Mouse (Mus musculus) c-Kit-negative CD71-positive TER-119-positive erythroid progenitor cells, embryonic 14.5 days (primary cell): ENCODE measurements around the gene Foxd3.

Experiments used
- DNase-seq: peaks from one replicate; pipeline ENCODE4 v3.0.0-alpha.2; 2013; ENCODE audit warnings: low read depth, low spot score

Foxd3 gene

DNA sequence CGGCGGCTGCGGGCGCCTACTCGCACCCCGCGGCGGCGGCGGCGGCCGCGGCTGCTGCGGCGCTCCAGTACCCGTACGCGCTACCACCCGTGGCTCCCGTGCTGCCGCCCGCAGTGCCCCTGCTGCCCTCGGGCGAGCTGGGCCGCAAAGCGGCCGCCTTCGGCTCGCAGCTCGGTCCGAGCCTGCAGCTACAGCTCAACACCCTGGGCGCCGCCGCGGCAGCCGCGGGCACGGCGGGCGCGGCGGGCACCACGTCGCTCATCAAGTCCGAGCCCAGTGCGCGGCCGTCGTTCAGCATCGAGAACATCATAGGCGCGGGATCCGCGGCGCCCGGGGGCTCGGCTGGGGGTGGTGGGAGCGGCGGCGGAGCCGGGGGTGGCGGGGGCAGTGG lies 1.3 kb downstream of the Foxd3 start:
- no peak for DNase-seq

DNA sequence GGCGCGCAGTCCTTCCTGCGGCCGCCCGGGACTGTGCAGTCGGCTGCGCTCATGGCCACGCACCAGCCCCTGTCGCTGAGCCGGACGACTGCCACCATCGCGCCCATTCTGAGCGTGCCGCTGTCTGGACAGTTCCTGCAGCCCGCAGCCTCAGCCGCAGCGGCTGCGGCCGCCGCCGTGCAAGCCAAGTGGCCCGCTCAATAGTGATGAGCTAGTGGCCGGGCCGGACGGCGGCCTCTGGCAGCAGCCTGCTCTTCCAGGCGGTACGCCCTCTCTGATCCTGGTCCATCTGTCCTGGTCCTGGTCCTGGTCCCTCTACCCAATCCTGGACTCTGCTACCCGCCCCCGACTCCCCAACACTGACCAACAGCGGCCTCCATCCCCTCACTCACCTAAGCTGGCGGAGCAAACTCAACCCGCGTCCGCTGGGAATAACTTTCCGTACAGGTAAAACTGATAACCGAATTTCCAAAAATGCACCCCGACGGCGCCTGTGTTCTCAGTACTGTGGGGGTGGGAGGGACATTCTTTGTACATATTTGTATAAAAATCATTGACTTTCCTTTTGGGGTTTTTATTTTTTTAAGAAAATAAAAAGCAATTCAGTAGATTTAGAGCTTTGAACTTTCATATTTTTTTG lies 1.9 kb downstream of the Foxd3 start:
- no peak for DNase-seq

DNA sequence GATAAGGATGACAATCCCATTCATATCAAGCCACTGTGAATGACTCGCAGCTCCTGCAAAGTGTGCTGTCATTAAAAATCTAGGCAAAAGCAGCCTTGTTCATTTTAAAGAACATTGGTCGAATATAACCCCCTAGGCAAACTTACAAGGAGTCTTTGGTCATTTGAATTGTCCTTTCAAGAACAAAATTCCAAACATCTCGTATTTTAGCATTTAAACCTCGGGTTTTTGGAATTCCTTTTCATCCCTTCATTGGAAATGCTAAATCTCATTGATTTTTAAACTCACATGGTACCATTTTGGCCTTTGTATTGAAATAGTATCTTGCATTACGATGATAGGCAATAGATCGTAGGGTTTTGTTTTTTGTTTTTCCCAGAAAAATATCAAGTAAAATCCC lies 2.8 kb downstream of the Foxd3 start:
- DNase-seq: no peak

DNA sequence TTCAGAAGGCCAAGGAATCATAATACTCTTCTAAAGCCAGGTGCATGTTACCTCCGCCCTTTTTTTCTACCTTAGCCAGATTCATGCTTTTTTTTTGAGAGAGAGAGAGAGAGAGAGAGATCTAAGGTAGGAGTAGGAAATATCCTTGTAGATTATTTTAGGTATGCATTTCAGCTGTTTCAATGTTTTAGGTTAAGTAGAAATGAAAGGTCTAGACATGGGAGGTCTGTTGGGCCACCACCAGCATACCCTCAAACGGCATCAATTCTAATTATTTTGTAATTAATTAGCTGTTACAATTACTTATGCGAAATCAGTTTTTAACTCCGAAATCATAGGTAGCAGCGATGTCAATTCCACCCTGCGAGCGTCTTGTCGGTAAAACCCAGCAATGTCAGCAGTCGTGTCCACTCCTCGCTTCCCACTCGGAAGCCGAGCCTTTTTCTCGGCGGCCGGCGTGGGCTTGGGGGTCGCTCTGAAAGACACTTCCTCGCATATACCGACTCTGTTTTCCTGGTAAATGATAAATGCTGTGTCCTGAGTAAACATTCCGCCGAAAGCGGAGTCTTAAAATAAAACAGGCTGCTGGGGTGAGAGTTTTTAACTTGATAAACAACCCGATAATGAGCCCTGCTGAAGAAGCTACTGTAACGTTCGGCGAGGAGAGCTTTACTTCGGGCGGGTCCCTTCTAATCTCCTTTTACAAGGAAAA lies 3.4 kb downstream of the Foxd3 start:
- DNase-seq: no peak

DNA sequence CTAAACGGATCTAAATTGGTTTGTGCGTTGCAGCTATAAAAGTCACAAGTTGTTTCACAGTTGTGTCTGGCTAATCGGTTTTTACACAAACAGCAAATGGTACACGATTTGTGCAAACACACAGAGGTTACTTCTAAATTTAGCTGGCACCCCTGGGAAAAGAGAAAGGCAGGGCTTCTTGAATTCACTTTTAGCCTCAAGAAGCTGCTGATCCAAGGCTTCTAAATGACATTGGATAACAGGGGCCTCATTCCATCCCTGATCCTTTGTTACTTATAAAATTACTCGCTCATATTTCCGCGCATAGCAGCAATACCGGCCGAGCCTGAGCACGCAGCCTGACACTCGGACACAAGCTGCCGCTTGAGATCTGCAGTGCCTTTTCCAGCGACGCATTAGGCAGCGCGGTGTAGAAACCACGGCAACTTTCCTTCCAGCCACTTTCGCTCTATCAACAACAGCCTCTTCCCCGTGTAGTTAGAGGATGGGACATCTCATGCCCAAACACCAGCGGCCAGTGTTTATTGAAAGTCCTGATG lies 4.0 kb downstream of the Foxd3 start:
- no peak for DNase-seq

DNA sequence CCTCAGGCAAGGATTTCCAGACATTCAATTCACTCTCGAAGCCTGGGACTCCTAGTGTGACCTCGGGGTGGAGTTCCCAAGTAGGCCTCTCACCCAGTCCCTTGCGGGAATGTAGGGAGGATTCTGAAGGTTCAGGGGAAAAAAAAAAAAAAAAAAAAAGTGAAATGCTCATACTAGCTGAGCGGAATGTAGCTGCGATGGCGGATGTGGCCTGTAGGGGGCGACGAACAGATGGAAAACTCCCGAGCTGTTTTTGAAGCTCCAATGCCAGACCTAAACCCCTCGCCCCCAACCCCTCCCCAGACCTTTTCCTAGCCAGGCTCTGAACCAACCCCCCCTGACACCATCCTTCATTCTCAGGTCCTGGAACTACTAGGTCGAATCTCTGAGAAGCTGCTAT lies 4.9 kb downstream of the Foxd3 start:
- no peak for DNase-seq

DNA sequence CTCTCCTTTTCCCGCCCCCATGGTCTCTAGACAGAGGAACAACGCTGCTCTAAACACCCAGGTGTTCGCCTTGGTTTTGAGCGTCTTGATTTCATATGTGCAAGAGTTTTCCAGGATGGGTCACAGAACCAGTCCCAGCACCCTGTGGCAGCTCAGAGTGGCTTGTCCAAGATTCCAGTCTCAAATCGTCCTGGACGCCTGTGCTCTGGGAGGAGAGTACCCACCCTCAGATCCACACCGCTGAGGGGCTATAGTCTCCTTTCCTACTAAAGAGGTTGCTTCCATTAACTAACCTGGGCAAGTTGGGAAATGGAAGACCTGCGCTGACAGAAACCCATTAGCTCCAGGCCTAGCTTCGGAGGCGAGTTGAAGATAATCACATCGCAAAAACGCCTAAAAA lies 5.9 kb downstream of the Foxd3 start:
- no peak for DNase-seq

DNA sequence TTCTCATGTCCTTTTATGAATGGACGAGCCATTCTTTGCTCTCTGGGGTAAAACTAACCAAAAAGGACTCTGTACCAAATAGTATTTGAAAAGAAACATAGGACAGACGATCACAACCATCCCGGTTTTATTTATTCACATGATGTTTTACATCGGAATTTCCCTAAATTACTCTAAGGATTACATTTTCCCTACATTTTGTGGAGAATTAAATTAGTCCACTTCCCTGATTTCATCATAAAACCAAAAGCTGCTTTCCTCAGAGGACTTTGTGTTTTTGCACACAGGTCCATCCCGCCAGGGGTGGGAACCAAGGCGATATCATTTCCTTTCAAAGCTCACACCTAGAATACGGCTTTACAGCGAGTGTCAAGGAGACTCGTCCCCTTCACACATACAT lies 6.3 kb downstream of the Foxd3 start:
- no peak for DNase-seq

DNA sequence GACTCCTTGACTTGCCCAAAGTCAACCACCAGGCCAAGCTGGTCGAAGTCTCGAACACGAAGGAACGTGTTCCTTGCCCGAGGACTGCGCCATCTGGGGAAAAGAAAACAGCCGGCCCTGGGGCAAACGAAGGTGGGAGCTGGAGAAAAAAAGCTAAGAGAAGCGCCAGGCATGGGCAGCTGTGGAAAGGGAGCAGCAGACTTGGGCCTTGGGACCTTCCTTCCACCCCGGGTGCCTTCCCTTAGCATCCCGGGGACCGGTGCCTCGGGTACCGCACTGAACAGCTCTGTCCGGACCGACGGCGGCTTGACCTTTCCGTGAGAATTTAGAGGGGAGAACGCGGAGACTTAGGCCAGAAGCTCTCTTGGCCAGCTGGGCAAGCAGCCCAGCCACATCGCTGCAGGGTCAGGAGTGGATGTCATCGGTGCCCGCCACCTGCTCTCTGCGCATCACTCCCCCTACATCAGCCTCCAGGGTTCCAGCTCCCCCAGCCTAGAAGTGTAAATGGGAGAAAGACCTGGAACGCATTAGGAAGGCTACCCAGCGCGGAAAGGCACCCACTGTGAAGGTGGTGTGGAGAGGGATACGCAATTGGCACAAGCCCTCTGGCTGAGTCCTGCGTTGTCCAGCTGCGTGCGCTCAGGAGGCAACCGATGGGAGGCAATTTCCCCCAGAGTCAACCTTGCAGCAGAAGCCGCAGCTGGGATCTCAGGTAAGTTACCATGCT lies 6.9 kb downstream of the Foxd3 start:
- no peak for DNase-seq

DNA sequence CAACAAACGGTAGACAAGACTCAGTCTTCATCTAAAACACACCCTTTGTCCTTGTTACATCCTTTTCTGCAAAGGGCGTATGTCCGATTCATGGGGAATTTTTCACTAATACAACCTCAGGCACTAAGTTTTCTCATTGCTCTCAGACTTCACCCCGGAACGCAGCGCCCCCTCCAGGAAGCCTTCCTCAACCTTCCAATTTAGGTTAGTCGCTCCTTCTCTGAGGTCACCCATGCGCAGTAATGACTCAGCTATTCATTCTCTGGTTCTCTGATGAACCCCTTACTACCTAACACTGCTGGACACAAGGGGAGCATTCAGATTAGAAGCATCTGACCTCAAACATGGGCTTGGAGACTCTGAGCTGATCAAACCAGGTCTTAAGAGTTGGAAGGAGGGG lies 7.6 kb downstream of the Foxd3 start:
- DNase-seq: no peak

DNA sequence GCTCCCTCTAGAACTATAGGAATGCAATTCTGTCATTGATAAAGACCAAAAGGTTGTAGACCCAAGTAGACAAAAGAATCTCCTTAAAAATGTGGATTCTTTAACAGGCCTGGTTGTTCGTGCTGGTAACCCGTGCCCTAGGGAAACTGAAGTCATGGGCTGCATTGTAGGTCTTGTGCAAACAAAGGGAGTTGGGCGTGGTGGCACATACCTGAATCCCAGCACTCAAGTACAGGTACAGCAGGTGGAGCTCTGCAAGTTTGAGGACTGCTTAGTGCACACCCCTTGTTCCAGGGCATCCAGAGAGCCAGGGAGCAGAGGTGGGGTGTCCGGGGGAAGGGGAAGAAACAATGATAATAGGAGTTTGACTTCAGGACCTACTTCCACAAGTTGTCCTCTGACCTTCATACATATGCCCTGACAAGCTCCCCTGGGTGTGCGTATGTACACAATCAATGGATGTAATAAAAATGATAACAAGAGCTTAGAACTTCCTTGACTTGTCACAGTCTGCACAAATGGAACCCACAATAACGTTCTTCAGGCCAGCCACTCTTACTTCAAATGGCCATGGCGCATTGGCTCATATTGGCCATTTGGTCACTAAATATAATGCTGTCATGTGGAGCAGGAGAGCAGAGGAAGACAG lies 14.2 kb downstream of the Foxd3 start:
- no peak for DNase-seq

DNA sequence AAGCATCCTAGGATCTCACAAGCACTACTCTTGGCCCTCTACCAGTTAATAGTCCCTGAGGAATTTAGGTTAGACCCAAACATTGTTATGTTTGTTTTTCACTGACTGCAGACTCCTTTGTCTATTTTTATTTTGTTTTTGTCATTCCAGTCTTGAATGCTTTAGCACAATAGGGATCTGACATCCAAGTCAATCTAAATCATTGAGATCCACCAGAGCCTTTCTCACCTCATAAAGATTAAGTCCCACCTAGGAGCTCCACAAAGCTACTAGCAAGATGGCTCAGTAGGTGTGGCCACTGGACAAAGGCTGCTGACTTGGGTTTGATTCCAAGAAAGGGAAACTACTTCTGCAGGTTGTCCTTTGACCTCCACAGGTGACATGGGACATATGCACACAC lies 19.1 kb downstream of the Foxd3 start:
- no peak for DNase-seq

DNA sequence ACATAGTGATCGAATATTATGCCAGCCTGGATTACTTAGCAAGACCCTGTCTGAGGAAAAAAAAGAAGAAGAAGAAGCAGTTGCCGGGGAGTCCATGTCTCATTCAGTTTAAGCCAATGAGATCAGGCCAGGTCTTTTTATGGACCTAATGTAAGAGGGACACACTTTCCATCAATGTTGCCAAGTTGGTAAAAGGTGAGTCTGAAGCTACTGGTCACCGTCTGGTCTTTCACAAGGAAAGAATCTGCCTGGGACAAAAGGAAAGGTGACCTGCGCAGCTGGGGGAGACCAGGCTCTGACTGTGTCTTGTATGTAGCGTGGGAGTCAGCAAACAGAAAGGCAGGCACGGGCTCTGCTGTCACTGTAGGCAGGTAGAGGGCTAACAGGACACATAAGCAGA lies 27.8 kb downstream of the Foxd3 start:
- DNase-seq: no peak

DNA sequence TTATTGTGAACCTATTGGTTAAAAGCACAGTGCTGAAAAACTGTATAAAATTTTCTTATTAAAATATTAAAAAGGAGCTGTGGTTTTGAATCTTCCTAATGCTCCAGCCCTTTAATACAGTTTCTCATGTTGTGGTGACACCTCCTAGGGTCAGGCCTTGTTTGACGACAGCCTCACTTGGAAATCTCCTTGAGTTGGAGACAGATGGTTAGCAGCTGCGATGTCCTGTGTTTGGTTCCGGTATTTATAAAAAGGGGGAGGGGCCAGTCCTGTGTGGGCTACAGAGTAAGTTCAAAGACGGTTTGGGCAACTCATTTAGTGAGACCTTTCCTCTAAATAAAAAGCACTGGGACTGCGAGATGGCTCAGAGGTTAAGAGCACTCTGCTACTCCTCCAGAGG lies 30.2 kb downstream of the Foxd3 start:
- no peak for DNase-seq
